In the genomic region with DNA sequence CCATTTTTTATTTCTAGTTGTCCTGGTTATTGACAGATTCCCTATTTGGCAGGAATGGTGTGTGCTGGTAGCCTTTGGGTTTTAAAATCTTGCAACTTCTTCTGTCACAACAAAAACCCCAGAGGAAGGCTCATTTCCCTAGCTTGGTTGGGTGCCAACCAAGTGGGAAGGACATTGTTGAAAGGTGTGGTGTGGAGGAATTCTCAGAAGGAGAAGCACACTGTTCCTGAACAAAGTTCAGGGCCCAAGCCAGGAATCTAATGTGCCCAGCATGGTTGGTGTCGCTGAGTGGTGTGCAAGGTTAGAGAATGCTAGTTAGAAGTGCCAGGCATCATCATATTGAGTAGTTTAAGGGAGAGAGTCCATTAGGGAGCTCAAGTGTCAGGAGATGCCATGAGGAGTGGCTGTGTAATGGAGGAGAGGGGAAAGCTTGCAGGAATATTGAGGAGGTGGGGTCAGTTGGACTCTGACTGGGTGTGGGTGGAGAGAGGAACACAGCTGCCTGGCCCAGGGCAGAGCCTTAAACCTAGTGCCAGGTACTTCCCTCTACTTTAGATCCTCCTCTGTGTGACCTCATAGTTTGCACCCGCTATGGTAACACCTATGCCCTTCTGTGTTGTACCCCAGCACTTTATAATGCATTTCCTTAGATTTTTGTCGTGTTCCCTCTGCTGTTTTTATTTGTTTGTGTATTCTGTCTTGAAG, we compare ENCODE assay signal across 10 mouse cellular contexts. TPM values are rescaled to one million over a fixed set of nuclear protein-coding genes. Genes with fewer than 3 reads are reported as not detected.
A peak's percentile ranks its signal among the peaks of the same experiment; 100 is the strongest.
DNase-seq lines count a peak whose midpoint lies in the region; ATAC-seq and TF ChIP-seq lines count a peak whose summit lies in the region.
"Had no signal": no experiment of that assay in that cellular context is flagged by ENCODE, and none has a peak within 500 bp of the region (broad histone marks: within the 10 kb centered on the region; RNA-seq: fewer than 3 reads in every experiment).

No protein-coding gene starts in this region.

- peak overlapping the region; percentile 97 for H3K27ac ChIP-seq in gastrocnemius, adult 2 months
- no peak overlapping the region for H3K27ac ChIP-seq in intestine, embryonic 14.5 days (ENCODE audit: low read depth)
- H3K27ac ChIP-seq in macrophage: peak overlapping the region; percentile 81; the same call in 1 of the 2 replicates
- H3K27ac ChIP-seq in midbrain, embryonic 10.5 days (replicated peaks): no peak overlapping the region

- intact Hi-C loops in gastrocnemius, adult 2 months (cut with DNase I): loop anchor here (10.0 kb wide), 1 partner anchor 580 kb away; a partner anchor contains a TSS

- peaks cover 72% of the 10 kb centered on the region for H3K79me2 ChIP-seq in macrophage (ENCODE audit: inconsistent target)

- no peaks in the 10 kb centered on the region for H3K9me3 ChIP-seq in intestine, embryonic 14.5 days (ENCODE audit: control insufficient read depth, low read length)
- no peaks in the 10 kb centered on the region for H3K9me3 ChIP-seq in midbrain, embryonic 10.5 days (replicated peaks)

- peaks cover 10% of the 10 kb centered on the region for H3K36me3 ChIP-seq in intestine, embryonic 14.5 days (ENCODE audit: control insufficient read depth, insufficient read depth, low read length)
- H3K36me3 ChIP-seq in macrophage (ENCODE audit: inconsistent target): peaks cover 14% of the 10 kb centered on the region; the same call in 1 of the 2 replicates
- peaks cover 18% of the 10 kb centered on the region for H3K36me3 ChIP-seq in midbrain, embryonic 10.5 days

- no peak for TF ChIP-seq CTCF in gastrocnemius, adult 2 months (IDR thresholded peaks at IDR 0.05)

- no peak overlapping the region for H3K9ac ChIP-seq in intestine, embryonic 14.5 days (ENCODE audit: low read length)

- H3K4me2 ChIP-seq in intestine, embryonic 14.5 days (ENCODE audit: low read length): peak overlapping the region; percentile 16
- H3K4me2 ChIP-seq: midbrain, embryonic 11.5 days had no signal

- no peak for ATAC-seq in intestine, embryonic 14.5 days (replicated peaks; ENCODE audit: low FRiP score, low TSS enrichment, low read depth)
- ATAC-seq in monocyte, adult 5-6 weeks (replicated peaks; ENCODE audit: insufficient number of reproducible peaks, low FRiP score, low TSS enrichment, poor library complexity, severe bottlenecking): no peak; the same call in 1 of the 2 replicates

- 73% methylated on average over 3 of the region's 3 CpGs for WGBS in intestine, embryonic 14.5 days
- WGBS in macrophage (ENCODE audit: missing documents): 38% methylated on average over 3 of the region's 3 CpGs
- 78% methylated on average over 3 of the region's 3 CpGs for WGBS in midbrain, embryonic 10.5 days

- peaks cover 18% of the 10 kb centered on the region for H3K4me1 ChIP-seq in intestine, embryonic 14.5 days (replicated peaks; ENCODE audit: control insufficient read depth, insufficient read depth, low read length)
- H3K4me1 ChIP-seq in midbrain, embryonic 10.5 days: peaks cover 30% of the 10 kb centered on the region

- no peaks in the 10 kb centered on the region for H3K27me3 ChIP-seq in intestine, embryonic 14.5 days (replicated peaks; ENCODE audit: control insufficient read depth, insufficient read depth, low read length)
- H3K27me3 ChIP-seq in midbrain, embryonic 10.5 days (ENCODE audit: low read depth, poor library complexity, severe bottlenecking): peaks cover 17% of the 10 kb centered on the region

- DNase-seq in gastrocnemius, adult 2 months: peak; percentile 44
- no peak for DNase-seq in gastrocnemius, adult 8-10 months (ENCODE audit: low spot score in 2 of 2)
- DNase-seq in 3T3-L1 (ENCODE audit: low read depth, low spot score): peak; percentile 7
- no peak for DNase-seq in intestine, embryonic 14.5 days (ENCODE audit: low spot score)
- no peak for DNase-seq in midbrain, embryonic 10.5 days (ENCODE audit: low spot score)
- DNase-seq in testis, postnatal 14 days (ENCODE audit: low spot score): no peak
- DNase-seq: layer of hippocampus, postnatal 36 days had no signal

- H3K4me3 ChIP-seq in gastrocnemius, adult 2 months: peak overlapping the region; percentile 79
- H3K4me3 ChIP-seq in intestine, embryonic 14.5 days (ENCODE audit: low read depth, low read length): no peak overlapping the region
- peak overlapping the region; percentile 76; the same call in 1 of the 2 replicates for H3K4me3 ChIP-seq in macrophage (ENCODE audit: inconsistent target)
- no peak overlapping the region for H3K4me3 ChIP-seq in midbrain, embryonic 10.5 days

RNA-seq across cellular contexts. Expression of a gene that starts 2.6 kb away (rescaled TPM):
- total RNA-seq in gastrocnemius, adult 2 months (2021): 10 to 100 TPM; 25.4 to 31.8 TPM
- 10 to 100 TPM; 13.2 to 24.6 (median 20.5) TPM for total RNA-seq in gastrocnemius, adult 8-10 months (2022)
- polyA plus RNA-seq in intestine, embryonic 14.5 days (2014; fragmentation: Nextera tagmentation; extraction: Ambion mirVana): 82.2 and 85.2 TPM in 2 replicates
- total RNA-seq in macrophage (2018; cell fraction: chromatin; rRNA removed): 100 to 1,000 TPM in 20 of 26 experiments, 10 to 100 TPM in 6; 26.1 to 449 (median 139) TPM
- total RNA-seq in macrophage (2018; cell fraction: cytosol; rRNA removed): 100 to 1,000 TPM in 25 of 26 experiments, 10 to 100 TPM in 1; 99.1 to 216 (median 133) TPM
- total RNA-seq in macrophage (2018; cell fraction: nucleus; rRNA removed): 100 to 1,000 TPM in 25 of 26 experiments, 10 to 100 TPM in 1; 62.6 to 584 (median 228) TPM
- polyA plus RNA-seq in macrophage (2018): 152 to 186 TPM (median 172 TPM) in 3 replicates
- polyA plus RNA-seq in midbrain, embryonic 10.5 days (2016; fragmentation: Nextera tagmentation; extraction: Ambion mirVana): 34.7 and 36.0 TPM in 2 replicates
- total RNA-seq in monocyte, adult 5-6 weeks (2017): 1,014 to 1,366 TPM (median 1,192 TPM) in 3 replicates

RNA-seq across cellular contexts. Expression of a gene that starts 27.4 kb away (rescaled TPM):
- not detected for total RNA-seq in gastrocnemius, adult 2 months (2021)
- not detected for total RNA-seq in gastrocnemius, adult 8-10 months (2022)
- polyA plus RNA-seq in intestine, embryonic 14.5 days (2014; fragmentation: Nextera tagmentation; extraction: Ambion mirVana): not detected in 2 replicates
- not detected for total RNA-seq in macrophage (2018; cell fraction: chromatin; rRNA removed)
- total RNA-seq in macrophage (2018; cell fraction: cytosol; rRNA removed): not detected
- under 1 TPM in 1 of 26 experiments, not detected in 25; 0.65 TPM for total RNA-seq in macrophage (2018; cell fraction: nucleus; rRNA removed)
- not detected in 3 replicates for polyA plus RNA-seq in macrophage (2018)
- polyA plus RNA-seq in midbrain, embryonic 10.5 days (2016; fragmentation: Nextera tagmentation; extraction: Ambion mirVana): not detected in 2 replicates
- 1.0 to 1.4 TPM in 2 of 3 replicates, not detected in the other for total RNA-seq in monocyte, adult 5-6 weeks (2017)
- total RNA-seq: layer of hippocampus, postnatal 36 days had no signal
- polyA plus RNA-seq: midbrain, embryonic 11.5 days had no signal

Comparison
In these comparisons a context has a peak if more than half of its experiments do, and no peak if none do; other contexts are left out.
1. DNase-seq: peak in gastrocnemius, adult 2 months (single experiment) and 3T3-L1 (single experiment); none in gastrocnemius, adult 8-10 months (0 of 2), intestine, embryonic 14.5 days (single experiment), midbrain, embryonic 10.5 days (single experiment) and testis, postnatal 14 days (single experiment).
2. H3K27ac ChIP-seq: peak in gastrocnemius, adult 2 months (single experiment) and macrophage (single experiment); none in intestine, embryonic 14.5 days (single experiment) and midbrain, embryonic 10.5 days (single experiment).
3. H3K4me3 ChIP-seq: peak in gastrocnemius, adult 2 months (single experiment) and macrophage (single experiment); none in intestine, embryonic 14.5 days (single experiment) and midbrain, embryonic 10.5 days (single experiment).
4. RNA of a gene that starts 2.6 kb away (total RNA-seq): 1,014 to 1,366 TPM in monocyte, adult 5-6 weeks; 25.4 to 31.8 TPM in gastrocnemius, adult 2 months and 13.2 to 24.6 TPM in gastrocnemius, adult 8-10 months; every median in the first group is over 10 times any median in the second.